Mouse (Mus musculus): ENCODE data around the gene Gja8. TPM values are rescaled to one million over a fixed set of nuclear protein-coding genes. Genes with fewer than 3 reads are reported as not detected.

Gene Gja8
- polyA plus RNA-seq, 1 experiment from 2014 or later: not detected

DNA sequence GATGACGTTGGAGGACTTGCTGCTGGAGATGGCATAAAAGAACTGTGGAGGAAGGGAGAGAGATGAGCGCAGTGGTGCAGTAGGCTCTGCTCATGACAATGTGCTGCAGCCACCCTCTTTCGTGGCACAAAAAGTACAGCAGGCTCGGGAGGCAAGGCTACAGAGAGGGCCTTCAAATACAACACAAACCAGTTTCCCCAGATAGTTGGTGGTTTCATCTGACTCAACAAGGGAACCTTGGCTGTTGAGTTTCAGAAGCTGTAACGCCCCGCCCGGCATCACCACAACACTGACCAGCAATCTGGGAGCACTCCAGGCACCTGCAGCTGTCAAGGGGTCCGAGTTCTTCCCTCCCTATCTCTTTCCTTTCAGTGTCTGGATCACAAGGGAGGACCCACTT is 53.3 kb downstream of the Gja8 start:
- H3K9ac ChIP-seq: no peak overlapping the region
- 94% methylated on average over 8 of the region's 8 CpGs for WGBS
- H3K27me3 ChIP-seq (replicated peaks): no peaks in the 10 kb centered on the region
- H3K27ac ChIP-seq: no peak overlapping the region
- H3K9me3 ChIP-seq: no peaks in the 10 kb centered on the region
- no peak overlapping the region for H3K4me3 ChIP-seq (replicated peaks)
- H3K4me2 ChIP-seq: no peak overlapping the region
- no peaks in the 10 kb centered on the region for H3K4me1 ChIP-seq
- H3K36me3 ChIP-seq: peaks cover 31% of the 10 kb centered on the region
- no peak for ATAC-seq (ENCODE audit: insufficient read depth, low FRiP score, low read depth)

DNA sequence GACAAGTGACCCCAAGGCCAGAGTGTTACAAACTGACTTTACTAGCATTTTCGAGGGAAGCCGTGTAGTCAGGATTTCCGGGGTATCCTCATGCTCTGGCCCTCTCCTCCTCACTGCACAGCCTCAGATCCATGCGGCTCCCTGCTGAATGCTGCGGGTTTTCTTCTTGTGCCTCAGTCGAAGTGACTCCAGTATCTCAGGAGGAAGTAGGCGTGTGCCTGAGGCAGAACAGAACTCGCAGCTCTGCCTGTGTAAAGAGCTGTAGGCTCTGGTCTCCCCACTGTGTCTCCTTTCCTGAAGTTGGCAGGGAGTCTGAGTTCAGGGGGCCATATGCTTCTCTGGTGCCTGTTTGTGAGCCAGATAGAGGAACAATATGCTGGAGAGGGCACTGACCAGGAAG is 54.8 kb downstream of the Gja8 start:
- Histone ChIP-seq H3K36me3 (peaks cover 31% of the 10 kb centered on the region), H3K4me3 (replicated peaks) (no peak overlapping the region), H3K4me2 (no peak overlapping the region), H3K27ac (no peak overlapping the region), H3K27me3 (replicated peaks) (no peaks in the 10 kb centered on the region), H3K9me3 (no peaks in the 10 kb centered on the region), H3K4me1 (no peaks in the 10 kb centered on the region), H3K9ac (no peak overlapping the region)
- WGBS: 89% methylated on average over 8 of the region's 8 CpGs
- ATAC-seq (ENCODE audit: insufficient read depth, low FRiP score, low read depth): no peak

GRCm38 (mm10) chr3:96870270-96870669 is 55.5 kb downstream of the Gja8 start:
- Histone ChIP-seq H3K27ac (no peak overlapping the region), H3K4me2 (no peak overlapping the region), H3K36me3 (peaks cover 31% of the 10 kb centered on the region), H3K9ac (no peak overlapping the region), H3K4me3 (replicated peaks) (no peak overlapping the region), H3K4me1 (no peaks in the 10 kb centered on the region), H3K9me3 (no peaks in the 10 kb centered on the region), H3K27me3 (replicated peaks) (no peaks in the 10 kb centered on the region)
- 89% methylated on average over 2 of the region's 2 CpGs for WGBS
- no peak for ATAC-seq (ENCODE audit: insufficient read depth, low FRiP score, low read depth)

GRCm38 (mm10) chr3:96869091-96869490 is 56.7 kb downstream of the Gja8 start:
- WGBS: 94% methylated on average over 7 of the region's 7 CpGs
- no peak overlapping the region for H3K4me3 ChIP-seq (replicated peaks)
- no peak overlapping the region for H3K27ac ChIP-seq
- no peak overlapping the region for H3K4me2 ChIP-seq
- no peak for ATAC-seq (ENCODE audit: insufficient read depth, low FRiP score, low read depth)
- no peaks in the 10 kb centered on the region for H3K4me1 ChIP-seq
- H3K9ac ChIP-seq: no peak overlapping the region
- no peaks in the 10 kb centered on the region for H3K9me3 ChIP-seq
- H3K36me3 ChIP-seq: peaks cover 29% of the 10 kb centered on the region
- no peaks in the 10 kb centered on the region for H3K27me3 ChIP-seq (replicated peaks)

DNA sequence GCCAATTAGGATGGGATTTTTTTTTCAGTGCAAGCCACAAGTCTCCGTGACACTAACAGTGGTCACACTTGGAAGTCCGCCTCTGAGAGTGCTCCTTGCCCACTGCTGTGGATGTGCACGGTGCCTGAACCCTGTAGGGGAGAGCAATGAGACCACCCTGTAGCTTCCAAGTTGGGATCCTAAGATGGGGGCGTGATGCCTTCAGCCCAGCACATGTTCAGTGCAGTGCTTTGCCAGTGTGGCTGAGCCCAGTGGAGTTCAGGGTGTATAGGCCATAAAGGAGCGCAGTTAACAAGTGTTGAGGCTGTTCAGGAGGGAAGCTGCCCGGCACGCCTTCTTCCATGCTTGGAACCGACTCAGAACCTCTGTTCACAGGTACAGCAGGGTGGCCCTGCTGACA is 57.3 kb downstream of the Gja8 start:
- 88% methylated on average over 8 of the region's 8 CpGs for WGBS
- H3K4me1 ChIP-seq: no peaks in the 10 kb centered on the region
- no peak for ATAC-seq (ENCODE audit: insufficient read depth, low FRiP score, low read depth)
- H3K4me3 ChIP-seq (replicated peaks): no peak overlapping the region
- H3K36me3 ChIP-seq: peaks cover 24% of the 10 kb centered on the region
- no peak overlapping the region for H3K27ac ChIP-seq
- no peaks in the 10 kb centered on the region for H3K27me3 ChIP-seq (replicated peaks)
- no peak overlapping the region for H3K4me2 ChIP-seq
- H3K9me3 ChIP-seq: no peaks in the 10 kb centered on the region
- no peak overlapping the region for H3K9ac ChIP-seq

- Histone ChIP-seq H3K27me3 (replicated peaks) (no peaks in the 10 kb centered on the region), H3K9ac (no peak overlapping the region), H3K27ac (no peak overlapping the region), H3K4me3 (replicated peaks) (no peak overlapping the region), H3K4me1 (no peaks in the 10 kb centered on the region), H3K36me3 (peaks cover 21% of the 10 kb centered on the region; the same call in 1 of the 2 replicates), H3K9me3 (no peaks in the 10 kb centered on the region), H3K4me2 (no peak overlapping the region)
- ATAC-seq (ENCODE audit: insufficient read depth, low FRiP score, low read depth): no peak
- 91% methylated on average over 3 of the region's 3 CpGs for WGBS
These were observed 58.0 kb downstream of the Gja8 start for GRCm38 (mm10) chr3:96867863-96868262.

Other genes starting within 250 kb of the Gja8 start
- gene Pias3, start 229.6 kb downstream of the Gja8 start, polyA plus RNA-seq (2015; fragmentation: Nextera tagmentation; extraction: Ambion mirVana): 49.3 and 51.9 TPM in 2 replicates
- 6.2 and 7.3 TPM in 2 replicates for gene Nudt17, start 217.5 kb downstream of the Gja8 start, polyA plus RNA-seq (2015; fragmentation: Nextera tagmentation; extraction: Ambion mirVana)
- gene Polr3c, start 198.4 kb downstream of the Gja8 start, polyA plus RNA-seq (2015; fragmentation: Nextera tagmentation; extraction: Ambion mirVana): 31.8 and 35.2 TPM in 2 replicates
- 40.4 and 42.7 TPM in 2 replicates for gene Rnf115, start 198.4 kb downstream of the Gja8 start, polyA plus RNA-seq (2015; fragmentation: Nextera tagmentation; extraction: Ambion mirVana)
- 2.6 and 3.5 TPM in 2 replicates for gene Pdzk1, start 96.7 kb downstream of the Gja8 start, polyA plus RNA-seq (2015; fragmentation: Nextera tagmentation; extraction: Ambion mirVana)
- 0.19 and 0.46 TPM in 2 replicates for gene Cd160, start 96.7 kb downstream of the Gja8 start, polyA plus RNA-seq (2015; fragmentation: Nextera tagmentation; extraction: Ambion mirVana)
- gene Gja5, start 21.3 kb downstream of the Gja8 start, polyA plus RNA-seq (2015; fragmentation: Nextera tagmentation; extraction: Ambion mirVana): 13.1 and 14.3 TPM in 2 replicates
- 49.9 and 52.9 TPM in 2 replicates for gene Gpr89, start 20.7 kb downstream of the Gja8 start, polyA plus RNA-seq (2015; fragmentation: Nextera tagmentation; extraction: Ambion mirVana)
- gene Acp6, start 232.8 kb upstream of the Gja8 start, polyA plus RNA-seq (2015; fragmentation: Nextera tagmentation; extraction: Ambion mirVana): 46.9 and 50.7 TPM in 2 replicates